Mouse (Mus musculus) layer of hippocampus, postnatal 10 days (tissue): ENCODE data around the gene Cep164. TPM values are rescaled to one million over a fixed set of nuclear protein-coding genes. Genes with fewer than 3 reads are reported as not detected.
"Not testable (repeated sequence)": the region's sequence is repeated elsewhere in the genome, so short reads cannot be mapped to it uniquely, and the experiment has no call there.

Source experiments
- DNase-seq, 2 experiments: peaks; one replicate each; pipeline ENCODE4 v3.0.0; 2021; ENCODE audit warnings: low spot score in 2 of 2
- long read RNA-seq: library from polyadenylated mRNA; stranded (forward); transcript quantifications from one replicate; pipeline ENCODE4 v2.0.0, GENCODE M21; 2023
- total RNA-seq, 2 experiments: library from RNA; stranded (reverse); gene quantifications; 2 replicates each; pipeline ENCODE4 v1.2.3; 2021

The Cep164 gene
- 10 to 100 TPM; 17.5 to 18.2 TPM for total RNA-seq
- long read RNA-seq, partial matches to known transcripts = 5 of 8 reads
- long read RNA-seq, other reads (novel, unspliced or antisense) = 3 of 8 reads

GRCm38 (mm10) chr9:45828291-45828963, at the start of gene Cep164:
Gene Cep164 (minus strand): TSS chr9:45828691.
- peak; percentile 81 to 86 for DNase-seq

DNA sequence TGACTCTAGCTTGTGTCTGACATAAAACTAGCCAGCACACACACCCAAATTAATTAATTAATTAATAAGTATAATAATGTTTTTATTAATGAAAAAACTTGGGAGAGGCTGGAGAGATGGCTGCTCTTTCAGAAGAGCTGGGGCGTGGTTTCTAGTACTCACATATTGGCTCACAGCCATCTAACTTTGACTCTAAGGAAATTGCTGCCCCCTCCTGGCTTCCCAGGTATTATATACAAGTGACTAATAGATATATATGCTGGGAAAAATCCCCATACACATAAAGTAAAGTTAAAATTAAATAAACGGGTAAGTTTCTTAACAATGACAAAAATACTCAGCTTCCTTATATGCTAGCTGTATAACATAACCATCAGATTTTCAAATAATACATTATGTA, 49.4 kb upstream of the Cep164 start:
- DNase-seq = no peak

- DNase-seq = no peak
Observed at GRCm38 (mm10) chr9:45870265-45870664, 41.8 kb upstream of the Cep164 start.

GRCm38 (mm10) chr9:45869181-45869580, 40.7 kb upstream of the Cep164 start:
- no peak for DNase-seq

DNA sequence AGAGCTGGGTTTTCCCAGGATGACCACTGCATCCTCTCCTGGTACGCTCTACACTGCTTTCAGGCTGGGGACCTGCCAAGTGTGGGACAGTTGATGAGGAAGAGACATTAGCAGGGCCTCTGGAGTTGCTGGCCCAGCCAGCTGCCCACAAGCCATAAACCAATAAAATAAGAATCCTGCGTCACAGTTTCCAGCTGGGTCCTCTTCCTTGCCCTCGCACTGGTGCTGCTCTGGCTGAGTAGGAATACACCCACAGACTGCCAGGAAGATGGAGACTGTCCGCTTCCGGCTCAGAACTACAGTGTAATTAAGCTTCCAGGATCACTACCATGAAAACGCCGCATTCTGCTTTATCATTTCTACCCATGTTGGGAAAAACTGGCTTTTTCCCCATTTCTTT, 33.3 kb upstream of the Cep164 start:
- no peak for DNase-seq

DNA sequence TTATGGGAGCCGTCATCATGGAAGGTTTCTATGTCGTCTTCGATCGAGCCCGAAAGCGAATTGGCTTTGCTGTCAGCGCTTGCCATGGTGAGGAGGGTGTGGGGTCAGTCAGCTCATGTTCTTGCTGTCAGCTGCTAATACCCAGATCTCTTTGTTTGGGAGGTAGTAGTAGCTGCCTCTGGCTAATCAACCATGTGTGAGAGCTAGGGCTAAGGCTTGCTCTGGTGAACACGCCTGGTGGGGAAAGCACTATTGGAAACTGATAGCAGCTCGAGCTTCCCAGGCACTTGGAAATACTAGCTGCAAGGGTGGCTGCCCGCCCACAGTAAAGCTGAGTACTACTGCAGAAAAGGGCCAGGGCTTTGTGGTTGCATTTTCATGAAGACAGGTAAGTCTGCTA, 30.9 kb upstream of the Cep164 start:
- DNase-seq = no peak

DNA sequence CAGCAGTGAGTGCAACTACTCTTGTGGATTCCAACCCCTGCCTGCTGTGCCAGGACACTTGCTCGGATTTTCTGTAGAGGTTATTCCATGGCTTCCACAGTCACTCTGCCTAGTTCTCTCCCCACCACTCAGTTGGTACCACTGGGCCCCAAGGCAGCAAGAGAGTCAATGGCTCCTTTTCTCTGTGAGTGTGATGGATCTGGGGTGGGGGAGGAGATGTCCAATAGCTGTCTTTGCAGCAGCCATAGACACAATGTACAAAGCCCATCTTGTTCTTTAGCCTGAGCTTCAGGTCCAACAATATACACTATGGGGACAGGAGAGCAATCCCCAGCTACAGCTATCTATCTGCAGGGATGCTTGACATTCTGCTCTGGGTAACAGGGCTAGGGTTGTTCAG, 25.6 kb upstream of the Cep164 start:
- no peak for DNase-seq

DNA sequence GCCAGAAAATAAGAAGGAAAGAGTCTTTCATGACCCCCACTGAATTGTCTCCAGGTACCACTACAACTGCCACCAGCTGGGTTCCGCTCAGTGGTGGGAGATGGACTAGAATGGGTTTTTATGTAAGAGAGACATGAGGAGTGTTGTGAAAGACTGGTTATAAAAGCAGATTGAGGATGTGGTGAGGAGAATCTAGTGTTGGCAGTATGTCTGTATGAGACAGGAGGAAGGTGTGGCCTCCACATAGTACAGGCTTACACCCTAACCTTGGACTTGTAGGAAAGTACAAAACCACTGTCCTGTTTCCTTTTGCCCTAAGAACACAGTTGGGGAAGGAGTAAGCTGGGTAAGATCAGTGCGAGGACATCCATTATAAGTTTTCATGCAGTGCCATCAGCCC, 25.2 kb upstream of the Cep164 start:
- no peak for DNase-seq

- no peak for DNase-seq
Observed at GRCm38 (mm10) chr9:45851776-45852175, 23.3 kb upstream of the Cep164 start.

GRCm38 (mm10) chr9:45851330-45851729, 22.8 kb upstream of the Cep164 start:
- no peak for DNase-seq

- no peak for DNase-seq
Observed at GRCm38 (mm10) chr9:45850528-45851155, 22.2 kb upstream of the Cep164 start.

- DNase-seq = peak in 1 of 2 experiments; percentile 50
Observed at GRCm38 (mm10) chr9:45849528-45850408, 21.3 kb upstream of the Cep164 start.

DNA sequence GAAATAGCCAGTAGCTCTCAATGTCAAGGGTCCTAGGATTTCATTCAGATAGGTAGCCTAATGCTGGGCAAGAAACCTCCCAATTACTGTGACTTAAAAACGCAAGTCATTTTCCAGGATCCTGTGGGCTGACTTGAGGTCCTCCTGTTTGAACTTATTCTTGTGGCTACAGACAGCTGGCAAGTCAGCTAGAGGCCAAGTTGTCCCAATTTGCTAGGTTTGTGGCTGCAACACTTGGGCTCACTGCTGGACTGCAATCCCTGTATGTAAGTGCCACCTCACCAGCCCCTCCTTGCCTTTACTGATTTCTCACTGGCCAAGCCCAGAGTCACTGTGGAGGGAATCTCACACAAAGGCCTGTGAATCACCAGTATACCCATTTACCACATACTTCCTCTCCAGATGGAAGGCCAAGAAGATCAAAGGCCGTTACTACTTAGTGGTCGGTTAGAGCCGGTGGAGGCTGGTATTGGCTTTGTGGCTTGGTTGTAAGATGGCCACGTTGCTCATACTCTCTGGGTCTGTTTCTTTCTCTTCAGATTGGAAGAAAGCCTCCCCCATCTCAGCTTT, 18.5 kb upstream of the Cep164 start:
- no peak for DNase-seq

GRCm38 (mm10) chr9:45846176-45846575, 17.7 kb upstream of the Cep164 start:
- DNase-seq = not testable (repeated sequence)

GRCm38 (mm10) chr9:45845541-45845940, 17.1 kb upstream of the Cep164 start:
- DNase-seq = no peak

DNA sequence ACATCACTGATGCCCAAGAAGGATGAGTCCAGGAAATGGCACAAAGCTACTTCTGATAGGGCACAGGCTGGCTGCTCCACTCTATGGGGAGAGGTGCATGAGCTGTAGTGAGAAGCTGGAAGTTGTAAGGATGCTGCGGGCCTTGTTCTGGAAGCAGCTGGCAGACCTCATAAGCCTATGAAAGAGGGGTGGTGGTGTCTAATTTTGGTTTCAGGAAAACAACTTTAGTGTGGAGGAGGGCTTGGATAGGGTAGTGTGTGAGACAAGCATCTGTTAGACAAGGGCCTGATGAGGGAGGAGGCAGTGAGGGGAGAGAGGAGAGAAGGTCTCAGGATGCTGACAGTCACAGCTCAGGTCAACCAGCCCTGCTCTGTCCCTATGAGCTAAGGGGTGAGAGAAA, 15.3 kb upstream of the Cep164 start:
- no peak for DNase-seq

DNA sequence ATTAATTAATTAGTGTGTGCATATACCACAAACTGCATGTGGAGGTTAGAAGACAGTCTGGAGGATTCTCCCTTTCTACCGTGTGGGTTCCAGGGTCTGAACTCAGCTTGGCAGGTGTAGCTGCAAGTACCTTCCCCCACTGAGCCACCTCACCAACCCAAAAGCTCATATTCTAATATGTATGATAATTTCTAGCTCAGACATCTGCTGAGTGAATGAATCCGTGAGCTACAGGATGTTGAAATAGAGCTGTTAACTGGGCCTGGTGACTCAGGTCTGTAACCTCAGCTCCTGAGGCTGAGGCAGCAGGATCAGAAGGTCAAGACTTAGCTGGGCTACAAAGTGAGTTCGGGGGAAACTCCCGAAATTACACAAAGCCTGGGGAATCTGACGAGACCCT, 14.5 kb upstream of the Cep164 start:
- no peak for DNase-seq

- DNase-seq = no peak
Observed at GRCm38 (mm10) chr9:45841458-45841857, 13.0 kb upstream of the Cep164 start.

GRCm38 (mm10) chr9:45840331-45840730, 11.8 kb upstream of the Cep164 start:
- DNase-seq = no peak

DNA sequence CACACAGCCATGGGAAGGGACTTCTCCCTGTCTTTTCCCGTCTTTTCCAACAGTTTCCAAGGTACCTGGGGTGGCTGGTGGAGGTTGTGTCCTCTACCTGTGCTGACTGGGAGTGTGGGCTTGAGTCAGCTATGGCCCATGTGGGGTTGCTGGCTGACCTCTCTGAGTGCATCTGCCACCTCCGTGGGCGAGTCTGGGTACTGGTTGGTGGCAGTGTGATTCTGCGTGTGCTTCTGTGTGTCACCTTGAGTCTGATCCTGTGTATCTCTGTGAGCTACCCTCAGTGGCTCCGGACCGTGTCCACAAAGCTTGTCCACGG, 11.4 kb upstream of the Cep164 start:
- no peak for DNase-seq

DNA sequence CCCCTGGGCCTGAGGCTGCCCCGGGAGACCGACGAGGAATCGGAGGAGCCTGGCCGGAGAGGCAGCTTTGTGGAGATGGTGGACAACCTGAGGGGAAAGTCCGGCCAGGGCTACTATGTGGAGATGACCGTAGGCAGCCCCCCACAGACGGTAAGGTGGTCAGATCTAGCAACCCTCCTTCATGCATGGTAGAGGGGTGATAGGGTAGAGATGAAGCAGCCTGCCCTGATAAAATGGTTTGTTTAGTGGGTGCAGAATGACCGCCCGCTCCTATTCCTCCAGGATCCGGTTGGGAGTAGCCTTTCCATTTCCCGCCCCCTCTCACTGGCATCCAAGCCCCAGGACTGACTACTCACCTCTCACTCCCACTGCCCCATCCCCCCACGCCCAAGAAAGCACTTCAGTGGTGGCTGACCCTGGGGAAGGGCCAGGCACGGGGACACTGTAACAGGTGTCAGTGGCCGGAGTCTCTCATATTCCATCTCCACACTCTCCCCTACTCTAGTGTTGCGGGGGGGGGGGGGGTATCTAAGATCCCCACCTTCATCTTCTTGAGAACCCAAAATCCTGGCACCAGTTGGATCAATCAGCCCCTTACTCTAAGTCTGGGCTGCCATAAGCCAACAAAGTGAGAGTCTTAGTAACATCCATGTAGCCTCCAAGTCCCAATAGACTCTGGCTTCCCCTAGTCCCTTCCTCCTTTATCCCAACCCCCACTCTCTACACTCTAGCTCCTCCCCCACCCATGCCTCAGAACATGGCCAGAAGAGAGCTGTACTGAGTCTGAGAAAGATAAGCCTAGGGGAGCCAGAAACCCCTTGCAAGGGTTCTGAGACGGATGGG, 10.9 kb upstream of the Cep164 start:
- DNase-seq = no peak
